Mouse (Mus musculus) lung, embryonic 15.5 days (tissue): ENCODE measurements around the gene Sirt1. TPM values are rescaled to one million over a fixed set of nuclear protein-coding genes. Genes with fewer than 3 reads are reported as not detected.

Experiments used
- ATAC-seq: fragments of 200-750 bp; cut with Nextera tagmentation; 2 replicates; pipeline ENCODE4 v1.8.0; 2017; ENCODE audit warnings: moderate number of reproducible peaks, borderline replicate concordance; ENCODE audit not compliant: low FRiP score, low TSS enrichment; ENCODE audit errors: extremely low read depth
- H3K27ac ChIP-seq: fragments of 300-500 bp; sonication (generic); 2 replicates; pipeline ENCODE4 v1.5.1; 2015; ENCODE audit warnings: moderate library complexity, mild to moderate bottlenecking, inconsistent platforms
- H3K27me3 ChIP-seq: fragments of 300-500 bp; sonication (generic); 2 replicates; pipeline ENCODE4 v1.6.1; 2015; ENCODE audit warnings: inconsistent platforms
- H3K36me3 ChIP-seq: fragments of 300-500 bp; sonication (generic); 2 replicates; pipeline ENCODE4 v1.6.1; 2015; ENCODE audit warnings: inconsistent platforms
- H3K4me1 ChIP-seq: fragments of 300-500 bp; sonication (generic); 2 replicates; pipeline ENCODE4 v1.6.1; 2015; ENCODE audit warnings: inconsistent platforms
- H3K4me2 ChIP-seq: fragments of 300-500 bp; sonication (generic); 2 replicates; pipeline ENCODE4 v1.6.1; 2015; ENCODE audit warnings: inconsistent platforms, mild to moderate bottlenecking, moderate library complexity
- H3K4me3 ChIP-seq: fragments of 300-500 bp; sonication (generic); 2 replicates; pipeline ENCODE4 v1.5.1; 2015; ENCODE audit warnings: mild to moderate bottlenecking, inconsistent platforms
- H3K9ac ChIP-seq: fragments of 300-500 bp; sonication (generic); 2 replicates; pipeline ENCODE4 v1.6.1; 2015; ENCODE audit warnings: inconsistent platforms
- H3K9me3 ChIP-seq: fragments of 300-500 bp; sonication (generic); 2 replicates; pipeline ENCODE4 v1.6.1; 2016; ENCODE audit warnings: inconsistent platforms
- WGBS: fragments of 180-500 bp; shearing (Covaris S2); methylation state at CpG from one replicate; pipeline ENCODE4 v1.1.7; 2015; 5-methylcytosine and 5-hydroxymethylcytosine counted together
- polyA plus RNA-seq: library from polyadenylated mRNA; unstranded; fragments of >200 nt; fragmentation: Nextera tagmentation; extraction: Ambion mirVana; gene quantifications from 2 replicates; pipeline ENCODE4 v1.2.1, GENCODE M21; 2015

The Sirt1 gene
- polyA plus RNA-seq, 1 experiment from 2014 or later: 5.3 TPM

GRCm38 (mm10) chr10:63348291-63348690, 33.2 kb downstream of the Sirt1 start:
- WGBS: 65% methylated on average over 3 of the region's 3 CpGs
- no peaks in the 10 kb centered on the region for H3K9me3 ChIP-seq

GRCm38 (mm10) chr10:63344751-63345150, 36.8 kb downstream of the Sirt1 start:
- Histone ChIP-seq H3K4me3 (no peak overlapping the region), H3K27me3 (no peaks in the 10 kb centered on the region), H3K9ac (no peak overlapping the region), H3K36me3 (no peaks in the 10 kb centered on the region), H3K4me1 (no peaks in the 10 kb centered on the region), H3K27ac (no peak overlapping the region), H3K4me2 (no peak overlapping the region), H3K9me3 (no peaks in the 10 kb centered on the region)
- whole genome bisulfite sequencing: 97% methylated on average over 3 of the region's 3 CpGs
- ATAC-seq: no peak

More at GRCm38 (mm10) chr10:63348291-63348690, 33.2 kb downstream of the Sirt1 start:
- Histone ChIP-seq H3K9ac (no peak overlapping the region), H3K4me2 (no peak overlapping the region), H3K4me3 (no peak overlapping the region), H3K36me3 (no peaks in the 10 kb centered on the region), H3K27me3 (no peaks in the 10 kb centered on the region), H3K4me1 (no peaks in the 10 kb centered on the region), H3K27ac (no peak overlapping the region)
- no peak for ATAC-seq

GRCm38 (mm10) chr10:63341351-63341750, 40.2 kb downstream of the Sirt1 start:
- H3K27me3 ChIP-seq: no peaks in the 10 kb centered on the region
- no peaks in the 10 kb centered on the region for H3K36me3 ChIP-seq
- no peaks in the 10 kb centered on the region for H3K9me3 ChIP-seq
- H3K4me2 ChIP-seq: no peak overlapping the region
- no peak overlapping the region for H3K27ac ChIP-seq
- H3K9ac ChIP-seq: no peak overlapping the region
- H3K4me3 ChIP-seq: no peak overlapping the region
- 85% methylated on average over 2 of the region's 2 CpGs for WGBS
- no peak for ATAC-seq
- H3K4me1 ChIP-seq: peaks cover 17% of the 10 kb centered on the region

- peak overlapping the region; percentile 91 for H3K9ac ChIP-seq
- 1% methylated on average over 66 of the region's 74 CpGs for WGBS
- peak overlapping the region; percentile 80 for H3K4me3 ChIP-seq
- H3K27me3 ChIP-seq: no peaks in the 10 kb centered on the region
- H3K27ac ChIP-seq: peak overlapping the region; percentile 96
- peaks cover 10% of the 10 kb centered on the region; the same call in 1 of the 2 replicates for H3K36me3 ChIP-seq
- no peaks in the 10 kb centered on the region for H3K9me3 ChIP-seq
- H3K4me2 ChIP-seq: peak overlapping the region; percentile 84
- ATAC-seq: peak; percentile 98
- peaks cover 17% of the 10 kb centered on the region for H3K4me1 ChIP-seq
These were observed 42.4 kb downstream of the Sirt1 start for GRCm38 (mm10) chr10:63338914-63339643.

GRCm38 (mm10) chr10:63337951-63338836, 43.3 kb downstream of the Sirt1 start:
- peak overlapping the region; percentile 84 for H3K4me2 ChIP-seq
- peaks cover 17% of the 10 kb centered on the region for H3K4me1 ChIP-seq
- peak overlapping the region; percentile 91 for H3K9ac ChIP-seq
- ATAC-seq: peak; percentile 85
- H3K36me3 ChIP-seq: peaks cover 18% of the 10 kb centered on the region
- H3K27me3 ChIP-seq: no peaks in the 10 kb centered on the region
- peak overlapping the region; percentile 96 for H3K27ac ChIP-seq
- H3K9me3 ChIP-seq: no peaks in the 10 kb centered on the region
- WGBS: under 1% methylated on average over 80 of the region's 113 CpGs
- H3K4me3 ChIP-seq: peak overlapping the region; percentile 80

- Histone ChIP-seq H3K9me3 (no peaks in the 10 kb centered on the region), H3K4me3 (peak overlapping the region; percentile 80), H3K27me3 (no peaks in the 10 kb centered on the region), H3K4me2 (peak overlapping the region; percentile 84), H3K4me1 (peaks cover 17% of the 10 kb centered on the region), H3K9ac (peak overlapping the region; percentile 91; the same call in 1 of the 2 replicates), H3K27ac (no peak overlapping the region), H3K36me3 (peaks cover 26% of the 10 kb centered on the region)
- WGBS: 23% methylated on average over 5 of the region's 5 CpGs
- no peak for ATAC-seq
These were observed 44.2 kb downstream of the Sirt1 start for GRCm38 (mm10) chr10:63337326-63337725.

GRCm38 (mm10) chr10:63336901-63337300, 44.6 kb downstream of the Sirt1 start:
- peak overlapping the region; percentile 84 for H3K4me2 ChIP-seq
- no peak overlapping the region for H3K27ac ChIP-seq
- H3K9me3 ChIP-seq: no peaks in the 10 kb centered on the region
- H3K27me3 ChIP-seq: no peaks in the 10 kb centered on the region
- H3K36me3 ChIP-seq: peaks cover 28% of the 10 kb centered on the region
- no peak overlapping the region for H3K9ac ChIP-seq
- H3K4me1 ChIP-seq: peaks cover 17% of the 10 kb centered on the region
- 44% methylated on average over 13 of the region's 13 CpGs for WGBS
- ATAC-seq: no peak
- peak overlapping the region; percentile 80 for H3K4me3 ChIP-seq

GRCm38 (mm10) chr10:63327091-63327490, 54.4 kb downstream of the Sirt1 start:
- Histone ChIP-seq H3K4me3 (no peak overlapping the region), H3K4me2 (no peak overlapping the region), H3K9ac (no peak overlapping the region), H3K27ac (no peak overlapping the region), H3K9me3 (no peaks in the 10 kb centered on the region), H3K27me3 (no peaks in the 10 kb centered on the region), H3K36me3 (peaks cover 59% of the 10 kb centered on the region), H3K4me1 (no peaks in the 10 kb centered on the region)
- ATAC-seq: no peak
- WGBS: 89% methylated on average over 1 of the region's 1 CpGs

- H3K4me3 ChIP-seq: no peak overlapping the region
- H3K27me3 ChIP-seq: no peaks in the 10 kb centered on the region
- no peaks in the 10 kb centered on the region for H3K9me3 ChIP-seq
- WGBS: 91% methylated on average over 1 of the region's 1 CpGs
- no peaks in the 10 kb centered on the region for H3K4me1 ChIP-seq
- no peak overlapping the region for H3K9ac ChIP-seq
- no peak overlapping the region for H3K4me2 ChIP-seq
- peaks cover 67% of the 10 kb centered on the region for H3K36me3 ChIP-seq
- H3K27ac ChIP-seq: no peak overlapping the region
- ATAC-seq: no peak
These were observed 67.8 kb downstream of the Sirt1 start for GRCm38 (mm10) chr10:63313726-63314125.

- 39% methylated on average over 10 of the region's 10 CpGs for WGBS
These were observed 72.7 kb downstream of the Sirt1 start for GRCm38 (mm10) chr10:63308582-63309366.

GRCm38 (mm10) chr10:63302356-63302755, 79.1 kb downstream of the Sirt1 start:
- no peaks in the 10 kb centered on the region for H3K4me1 ChIP-seq
- no peaks in the 10 kb centered on the region for H3K27me3 ChIP-seq
- no peak overlapping the region for H3K27ac ChIP-seq
- WGBS: 91% methylated on average over 2 of the region's 2 CpGs
- no peak for ATAC-seq
- no peak overlapping the region for H3K9ac ChIP-seq
- H3K9me3 ChIP-seq: no peaks in the 10 kb centered on the region
- no peak overlapping the region for H3K4me2 ChIP-seq
- peaks cover 41% of the 10 kb centered on the region for H3K36me3 ChIP-seq
- no peak overlapping the region for H3K4me3 ChIP-seq

More at GRCm38 (mm10) chr10:63308582-63309366, 72.7 kb downstream of the Sirt1 start:
- H3K4me3 ChIP-seq: no peak overlapping the region
- ATAC-seq: peak; percentile 31; the same call in 1 of the 2 replicates
- no peaks in the 10 kb centered on the region for H3K9me3 ChIP-seq
- peaks cover 55% of the 10 kb centered on the region for H3K36me3 ChIP-seq
- no peaks in the 10 kb centered on the region for H3K27me3 ChIP-seq
- H3K4me2 ChIP-seq: no peak overlapping the region
- H3K9ac ChIP-seq: no peak overlapping the region
- H3K27ac ChIP-seq: no peak overlapping the region
- no peaks in the 10 kb centered on the region for H3K4me1 ChIP-seq
